Mouse (Mus musculus) heart, embryonic 16.5 days (tissue): ENCODE data around the gene Hspa5. TPM values are rescaled to one million over a fixed set of nuclear protein-coding genes. Genes with fewer than 3 reads are reported as not detected.
"Not testable (repeated sequence)": the region's sequence is repeated elsewhere in the genome, so short reads cannot be mapped to it uniquely, and the experiment has no call there.

Source experiments
- ATAC-seq: fragments of 200-750 bp; cut with Nextera tagmentation; replicated peaks from 2 replicates; pipeline ENCODE4 v1.8.0; 2017; ENCODE audit warnings: moderate number of reproducible peaks; ENCODE audit not compliant: insufficient read depth, low FRiP score; ENCODE audit errors: extremely low read depth
- H3K27ac ChIP-seq: fragments of 300-500 bp; sonication (generic); 2 replicates; pipeline ENCODE4 v1.5.1; 2014; ENCODE audit warnings: mild to moderate bottlenecking, low read length, control low read depth, moderate library complexity
- H3K27me3 ChIP-seq: fragments of 300-500 bp; sonication (generic); 2 replicates; pipeline ENCODE4 v1.6.1; 2014; ENCODE audit warnings: low read length, mixed read lengths; ENCODE audit not compliant: control insufficient read depth, insufficient read depth
- H3K36me3 ChIP-seq: fragments of 300-500 bp; sonication (generic); 2 replicates; pipeline ENCODE4 v1.6.1; 2014; ENCODE audit not compliant: control insufficient read depth, insufficient read depth
- H3K4me1 ChIP-seq: fragments of 300-500 bp; sonication (generic); 2 replicates; pipeline ENCODE4 v1.6.1; 2014; ENCODE audit warnings: low read length, mixed read lengths; ENCODE audit not compliant: control insufficient read depth, insufficient read depth
- H3K4me2 ChIP-seq: fragments of 300-500 bp; sonication (generic); 2 replicates; pipeline ENCODE4 v1.6.1; 2014; ENCODE audit warnings: low read depth, mild to moderate bottlenecking, control low read depth, low read length
- H3K4me3 ChIP-seq: fragments of 300-500 bp; sonication (generic); 2 replicates; pipeline ENCODE4 v1.5.1; 2014; ENCODE audit warnings: mild to moderate bottlenecking, control low read depth, low read length
- H3K9ac ChIP-seq: fragments of 300-500 bp; sonication (generic); 2 replicates; pipeline ENCODE4 v1.6.1; 2014; ENCODE audit warnings: low read length, control low read depth
- H3K9me3 ChIP-seq: fragments of 300-500 bp; sonication (generic); replicated peaks from 2 replicates; pipeline ENCODE4 v1.6.1; 2016; ENCODE audit warnings: low read length; ENCODE audit not compliant: control insufficient read depth
- WGBS: fragments of 180-500 bp; shearing (Covaris S2); extraction: QIAGEN DNeasy Blood & Tissue Kit; methylation state at CpG from one replicate; pipeline ENCODE4 v1.1.7; 2014; 5-methylcytosine and 5-hydroxymethylcytosine counted together
- polyA plus RNA-seq: library from polyadenylated mRNA; unstranded; fragments of >200 nt; fragmentation: Nextera tagmentation; extraction: Ambion mirVana; gene quantifications from 2 replicates; pipeline ENCODE4 v1.2.1, GENCODE M21; 2015

The Hspa5 gene
- polyA plus RNA-seq, 1 experiment from 2014 or later = 742 TPM

- H3K27ac ChIP-seq = no peak overlapping the region
- no peak overlapping the region for H3K4me2 ChIP-seq
- WGBS = 88% methylated on average over 3 of the region's 3 CpGs
- H3K36me3 ChIP-seq = peaks cover 27% of the 10 kb centered on the region
- peaks cover 3% of the 10 kb centered on the region; the same call in 1 of the 2 replicates for H3K4me1 ChIP-seq
- no peaks in the 10 kb centered on the region for H3K27me3 ChIP-seq
- no peak for ATAC-seq
- no peak overlapping the region for H3K9ac ChIP-seq
- H3K9me3 ChIP-seq = no peaks in the 10 kb centered on the region
- no peak overlapping the region for H3K4me3 ChIP-seq
Observed at GRCm38 (mm10) chr2:34810775-34811174, 39.0 kb downstream of the Hspa5 start.

DNA sequence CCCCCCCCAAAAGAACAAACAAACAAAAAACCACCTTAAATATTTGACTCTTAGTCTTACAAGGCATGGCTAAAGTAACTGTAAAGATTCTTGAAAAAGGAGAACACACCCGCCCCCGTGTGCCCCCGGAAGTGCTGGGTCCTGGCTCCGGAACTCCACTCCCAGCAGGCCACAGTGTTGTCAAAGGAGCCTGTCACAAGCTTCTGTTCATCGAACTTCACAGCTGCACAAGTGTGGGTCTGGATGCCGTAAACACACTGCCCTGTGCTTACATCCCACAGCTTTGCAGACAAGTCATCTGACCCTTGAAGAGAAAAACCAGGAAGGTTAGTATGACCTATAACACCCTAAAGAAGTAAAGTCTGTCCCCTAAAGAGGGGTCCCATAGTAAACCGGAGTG lies 40.9 kb downstream of the Hspa5 start:
- WGBS = 73% methylated on average over 7 of the region's 7 CpGs
- Histone ChIP-seq H3K9ac (no peak overlapping the region), H3K4me3 (no peak overlapping the region), H3K4me1 (no peaks in the 10 kb centered on the region; the same call in 1 of the 2 replicates), H3K27ac (no peak overlapping the region), H3K9me3 (no peaks in the 10 kb centered on the region), H3K27me3 (no peaks in the 10 kb centered on the region), H3K4me2 (no peak overlapping the region), H3K36me3 (peaks cover 27% of the 10 kb centered on the region)
- ATAC-seq = no peak

- WGBS = 92% methylated on average over 2 of the region's 2 CpGs
- not testable (repeated sequence) for ATAC-seq, H3K4me2 ChIP-seq, H3K9ac ChIP-seq, H3K4me3 ChIP-seq, H3K9me3 ChIP-seq, H3K27me3 ChIP-seq, H3K4me1 ChIP-seq, H3K27ac ChIP-seq
- H3K36me3 ChIP-seq = peaks cover 26% of the 10 kb centered on the region
Observed at GRCm38 (mm10) chr2:34815893-34816292, 44.1 kb downstream of the Hspa5 start.

- no peak overlapping the region for H3K27ac ChIP-seq
- H3K4me1 ChIP-seq = no peaks in the 10 kb centered on the region
- H3K4me3 ChIP-seq = no peak overlapping the region
- H3K9ac ChIP-seq = no peak overlapping the region
- no peaks in the 10 kb centered on the region for H3K9me3 ChIP-seq
- H3K4me2 ChIP-seq = no peak overlapping the region
- H3K27me3 ChIP-seq = no peaks in the 10 kb centered on the region
- no peak for ATAC-seq
- WGBS = 93% methylated on average over 2 of the region's 2 CpGs
- H3K36me3 ChIP-seq = peaks cover 20% of the 10 kb centered on the region; the same call in 1 of the 2 replicates
Observed at GRCm38 (mm10) chr2:34818492-34818891, 46.7 kb downstream of the Hspa5 start.

DNA sequence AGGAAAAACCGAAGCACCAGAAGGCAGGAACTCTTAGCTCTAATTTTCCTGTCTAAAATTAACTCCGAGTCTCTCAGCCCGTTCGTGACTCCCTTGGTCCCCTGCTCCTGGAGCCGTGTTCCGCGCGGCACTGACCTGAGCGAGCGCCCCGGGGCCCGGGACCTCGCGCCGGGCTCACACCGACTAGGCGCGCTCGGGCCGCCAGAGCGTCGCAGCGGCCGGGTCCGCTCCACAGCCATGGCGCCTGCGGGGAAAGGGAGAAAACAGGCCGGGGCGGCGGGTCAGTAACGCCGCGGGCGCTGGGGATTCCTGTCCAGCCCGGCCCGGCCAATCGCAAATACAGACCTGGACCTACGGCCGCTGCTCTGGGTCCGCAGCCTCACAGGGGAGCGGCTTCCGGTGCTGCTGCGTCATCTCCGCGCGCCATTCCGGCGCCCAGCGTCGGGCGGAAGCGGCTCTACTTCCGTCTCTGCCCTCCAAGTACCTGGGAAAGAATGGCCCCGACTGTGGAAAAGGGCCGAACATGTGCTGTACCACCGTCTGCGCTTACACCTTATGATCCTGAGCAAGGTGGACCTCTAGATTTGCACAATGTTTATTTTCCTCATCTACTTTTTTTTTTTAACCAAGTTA lies 54.2 kb downstream of the Hspa5 start, which contains the start of gene Fbxw2:
Gene Fbxw2, minus strand, starts transcription at position 485 of the 633 bp plus-strand sequence.
- peak within 1 kb of the TSS; percentile 72 for H3K4me2 ChIP-seq
- H3K9ac ChIP-seq = peak within 1 kb of the TSS; percentile 98
- no peaks in the 10 kb centered on the region; the same call in 1 of the 2 replicates for H3K27me3 ChIP-seq
- under 1% methylated on average over 57 of the region's 57 CpGs for WGBS
- H3K4me1 ChIP-seq = peaks cover 13% of the 10 kb centered on the region
- H3K4me3 ChIP-seq = peak within 1 kb of the TSS; percentile 100
- peaks cover 8% of the 10 kb centered on the region; the same call in 1 of the 2 replicates for H3K36me3 ChIP-seq
- H3K27ac ChIP-seq = peak within 1 kb of the TSS; percentile 88
- ATAC-seq = peak; percentile 99
- no peaks in the 10 kb centered on the region for H3K9me3 ChIP-seq

GRCm38 (mm10) chr2:34826460-34827231 lies 54.9 kb downstream of the Hspa5 start:
- Histone ChIP-seq H3K27me3 (no peaks in the 10 kb centered on the region; the same call in 1 of the 2 replicates), H3K36me3 (peaks cover 8% of the 10 kb centered on the region; the same call in 1 of the 2 replicates), H3K4me1 (peaks cover 13% of the 10 kb centered on the region), H3K4me2 (peak overlapping the region; percentile 72), H3K9me3 (no peaks in the 10 kb centered on the region), H3K4me3 (peak overlapping the region; percentile 100), H3K27ac (peak overlapping the region; percentile 9; the same call in 1 of the 2 replicates), H3K9ac (peak overlapping the region; percentile 98)
- no peak for ATAC-seq
- WGBS = 33% methylated on average over 20 of the region's 21 CpGs

Other genes starting within 250 kb of the Hspa5 start
- 61.2 and 62.7 TPM in 2 replicates for gene Gapvd1, start 16.7 kb upstream of the Hspa5 start, polyA plus RNA-seq
- gene Rabepk, start 27.9 kb downstream of the Hspa5 start, polyA plus RNA-seq = 26.3 and 26.9 TPM in 2 replicates
- 64.5 and 71.1 TPM in 2 replicates for gene Fbxw2, start 54.3 kb downstream of the Hspa5 start, polyA plus RNA-seq
- not detected in 2 replicates for gene Gm34653, start 61.0 kb downstream of the Hspa5 start, polyA plus RNA-seq
- gene Cutal, start 102.4 kb downstream of the Hspa5 start, polyA plus RNA-seq = 0.20 and 0.32 TPM in 2 replicates
- gene Psmd5, start 103.0 kb downstream of the Hspa5 start, polyA plus RNA-seq = 54.0 and 57.4 TPM in 2 replicates
- gene Phf19, start 142.1 kb downstream of the Hspa5 start, polyA plus RNA-seq = 2.1 and 2.6 TPM in 2 replicates
- 2.7 and 3.3 TPM in 2 replicates for gene Traf1, start 189.8 kb downstream of the Hspa5 start, polyA plus RNA-seq